ENCODE assay signal across 16 mouse cellular contexts in genomic region chr11:8586996-8587644, GRCm38 (mm10).
DNase-seq lines count a peak whose midpoint lies in the region; ATAC-seq and TF ChIP-seq lines count a peak whose summit lies in the region.
"Had no signal": no experiment of that assay in that cellular context is flagged by ENCODE, and none has a peak within 500 bp of the region (broad histone marks: within the 10 kb centered on the region; RNA-seq: fewer than 3 reads in every experiment).

No protein-coding gene starts in this region.

- DNase-seq in cerebellum, postnatal 14 days: peak; percentile 30 to 44
- peak; percentile 23 for DNase-seq in hindbrain, postnatal 0 days (ENCODE audit: low spot score)
- DNase-seq in hindbrain, embryonic 14.5 days (ENCODE audit: low spot score): no peak
- DNase-seq in lung, postnatal 36 days: peak; percentile 21
- no peak for DNase-seq in spleen, adult 12 weeks (ENCODE audit: low spot score)
- DNase-seq: cerebellum, adult 8-10 months; kidney, postnatal 14 days; liver, embryonic 13.5 days; retina, postnatal 1 day; thymus, adult 18-20 months had no signal

- no peak for ATAC-seq in cerebellum, adult (ENCODE audit: insufficient number of reproducible peaks, low FRiP score, low TSS enrichment)
- peak; percentile 55; the same call in 1 of the 2 replicates for ATAC-seq in hindbrain, postnatal 0 days
- no peak for ATAC-seq in hindbrain, embryonic 14.5 days (ENCODE audit: low FRiP score)
- peak; percentile 51; the same call in 1 of the 2 replicates for ATAC-seq in midbrain, embryonic 13.5 days
- ATAC-seq in midbrain, embryonic 15.5 days (replicated peaks): no peak

- H3K36me3 ChIP-seq in hindbrain, postnatal 0 days (ENCODE audit: insufficient read depth, low read length): no peaks in the 10 kb centered on the region
- no peaks in the 10 kb centered on the region for H3K36me3 ChIP-seq in hindbrain, embryonic 14.5 days (replicated peaks; ENCODE audit: control insufficient read depth, insufficient read depth)
- H3K36me3 ChIP-seq in midbrain, embryonic 13.5 days: no peaks in the 10 kb centered on the region
- no peaks in the 10 kb centered on the region for H3K36me3 ChIP-seq in midbrain, embryonic 15.5 days (replicated peaks)
- H3K36me3 ChIP-seq: embryonic facial prominence, embryonic 15.5 days; G1E; liver, embryonic 13.5 days; midbrain, embryonic 12.5 days had no signal

- H3K27ac ChIP-seq in hindbrain, postnatal 0 days: no peak overlapping the region
- no peak overlapping the region for H3K27ac ChIP-seq in hindbrain, embryonic 14.5 days
- H3K27ac ChIP-seq in midbrain, embryonic 13.5 days: no peak overlapping the region
- H3K27ac ChIP-seq in midbrain, embryonic 15.5 days: no peak overlapping the region
- H3K27ac ChIP-seq: embryonic facial prominence, embryonic 15.5 days; liver, embryonic 13.5 days; midbrain, embryonic 12.5 days had no signal

- 0 out of 2 replicates have a peak, but pooled peaks cover 5% of the 10 kb centered on the region for H3K4me1 ChIP-seq in hindbrain, postnatal 0 days (ENCODE audit: insufficient read depth, low read length)
- no peaks in the 10 kb centered on the region for H3K4me1 ChIP-seq in hindbrain, embryonic 14.5 days (replicated peaks; ENCODE audit: control insufficient read depth, insufficient read depth, low read length)
- peaks cover 9% of the 10 kb centered on the region; the same call in 1 of the 2 replicates for H3K4me1 ChIP-seq in midbrain, embryonic 13.5 days (replicated peaks)
- H3K4me1 ChIP-seq in midbrain, embryonic 15.5 days: peaks cover 6% of the 10 kb centered on the region; the same call in 1 of the 2 replicates

- no peaks in the 10 kb centered on the region for H3K27me3 ChIP-seq in hindbrain, postnatal 0 days (ENCODE audit: insufficient read depth, low read length)
- H3K27me3 ChIP-seq in hindbrain, embryonic 14.5 days (ENCODE audit: control insufficient read depth, insufficient read depth, low read length): no peaks in the 10 kb centered on the region
- H3K27me3 ChIP-seq in midbrain, embryonic 13.5 days: no peaks in the 10 kb centered on the region
- H3K27me3 ChIP-seq in midbrain, embryonic 15.5 days (replicated peaks): no peaks in the 10 kb centered on the region
- H3K27me3 ChIP-seq: embryonic facial prominence, embryonic 15.5 days; liver, embryonic 13.5 days; midbrain, embryonic 12.5 days had no signal

- H3K4me3 ChIP-seq in hindbrain, postnatal 0 days (ENCODE audit: low read length): no peak overlapping the region
- no peak overlapping the region for H3K4me3 ChIP-seq in hindbrain, embryonic 14.5 days (replicated peaks; ENCODE audit: low read length)
- H3K4me3 ChIP-seq in midbrain, embryonic 13.5 days (replicated peaks): no peak overlapping the region
- H3K4me3 ChIP-seq in midbrain, embryonic 15.5 days: no peak overlapping the region
- H3K4me3 ChIP-seq: embryonic facial prominence, embryonic 15.5 days; liver, embryonic 13.5 days; midbrain, embryonic 12.5 days had no signal

- H3K9ac ChIP-seq in hindbrain, postnatal 0 days (replicated peaks; ENCODE audit: low read length): no peak overlapping the region
- no peak overlapping the region for H3K9ac ChIP-seq in hindbrain, embryonic 14.5 days
- no peak overlapping the region for H3K9ac ChIP-seq in midbrain, embryonic 13.5 days (replicated peaks)
- no peak overlapping the region for H3K9ac ChIP-seq in midbrain, embryonic 15.5 days
- H3K9ac ChIP-seq: embryonic facial prominence, embryonic 15.5 days; liver, embryonic 13.5 days; midbrain, embryonic 12.5 days had no signal

- 37% methylated on average over 10 of the region's 10 CpGs for WGBS in hindbrain, postnatal 0 days
- 50% methylated on average over 10 of the region's 10 CpGs for WGBS in hindbrain, embryonic 14.5 days
- 33% methylated on average over 10 of the region's 10 CpGs for WGBS in midbrain, embryonic 13.5 days
- WGBS in midbrain, embryonic 15.5 days: 36% methylated on average over 10 of the region's 10 CpGs

- H3K9me3 ChIP-seq in hindbrain, postnatal 0 days (ENCODE audit: low read length): no peaks in the 10 kb centered on the region
- no peaks in the 10 kb centered on the region for H3K9me3 ChIP-seq in hindbrain, embryonic 14.5 days (ENCODE audit: control insufficient read depth, low read length)
- H3K9me3 ChIP-seq in midbrain, embryonic 13.5 days: no peaks in the 10 kb centered on the region
- no peaks in the 10 kb centered on the region for H3K9me3 ChIP-seq in midbrain, embryonic 15.5 days
- H3K9me3 ChIP-seq: embryonic facial prominence, embryonic 15.5 days; liver, embryonic 13.5 days; midbrain, embryonic 12.5 days had no signal

- H3K4me2 ChIP-seq in hindbrain, postnatal 0 days (ENCODE audit: low read depth, low read length): no peak overlapping the region
- H3K4me2 ChIP-seq in hindbrain, embryonic 14.5 days (replicated peaks): no peak overlapping the region
- no peak overlapping the region for H3K4me2 ChIP-seq in midbrain, embryonic 13.5 days (replicated peaks)
- H3K4me2 ChIP-seq in midbrain, embryonic 15.5 days: no peak overlapping the region
- H3K4me2 ChIP-seq: embryonic facial prominence, embryonic 15.5 days; liver, embryonic 13.5 days; midbrain, embryonic 12.5 days had no signal

- no peak for TF ChIP-seq CTCF in hindbrain, postnatal 0 days (IDR thresholded peaks at IDR 0.05; ENCODE audit: low read depth)

Comparison
In these comparisons a context has a peak if more than half of its experiments do, and no peak if none do; other contexts are left out.
1. DNase-seq: peak in cerebellum, postnatal 14 days (2 of 2), hindbrain, postnatal 0 days (single experiment) and lung, postnatal 36 days (single experiment); none in hindbrain, embryonic 14.5 days (single experiment) and spleen, adult 12 weeks (single experiment).
2. ATAC-seq: peak in hindbrain, postnatal 0 days (single experiment) and midbrain, embryonic 13.5 days (single experiment); none in cerebellum, adult (single experiment), hindbrain, embryonic 14.5 days (single experiment) and midbrain, embryonic 15.5 days (single experiment).